Mouse (Mus musculus) olfactory bulb, adult 2 months (tissue): Measurements from ENCODE around the gene Hdgfl2. TPM values are rescaled to one million over a fixed set of nuclear protein-coding genes. Genes with fewer than 3 reads are reported as not detected.

Experiments
- H3K27ac ChIP-seq: fragments of 200-500 bp; 2 replicates; pipeline ENCODE4 v1.5.1; 2012; ENCODE audit warnings: low read depth, low read length; ENCODE audit not compliant: insufficient read depth
- H3K4me1 ChIP-seq: fragments of 200-500 bp; 2 replicates; pipeline ENCODE4 v1.6.1; 2012; ENCODE audit warnings: low read length; ENCODE audit not compliant: control insufficient read depth, insufficient read depth
- H3K4me3 ChIP-seq: fragments of 200-500 bp; 2 replicates; pipeline ENCODE4 v1.5.1; 2012; ENCODE audit warnings: mild to moderate bottlenecking, low read depth, low read length, moderate library complexity; ENCODE audit not compliant: insufficient read depth
- CTCF ChIP-seq: fragments of 200-500 bp; IDR thresholded peaks from 2 replicates; pipeline ENCODE4 v1.5.1; 2012; ENCODE audit warnings: low read depth, mild to moderate bottlenecking, low read length, moderate library complexity; ENCODE audit not compliant: insufficient read depth
- POLR2A ChIP-seq: fragments of 200-500 bp; IDR thresholded peaks from 2 replicates; pipeline ENCODE4 v1.6.1; 2012; ENCODE audit warnings: mild to moderate bottlenecking, low read depth, low read length, moderate library complexity; ENCODE audit not compliant: insufficient read depth
- WGBS: fragments of 180-500 bp; shearing (Covaris S2); methylation state at CpG from one replicate; pipeline ENCODE4 v1.1.7; 2018; 5-methylcytosine and 5-hydroxymethylcytosine counted together
- polyA plus RNA-seq: library from polyadenylated mRNA; stranded (reverse); fragments of >200 nt; gene quantifications from 2 replicates; pipeline ENCODE4 v1.2.4, GENCODE M21; 2012; ENCODE audit warnings: low replicate concordance; ENCODE audit not compliant: missing spikeins, insufficient read depth, insufficient read length

Gene Hdgfl2
- polyA plus RNA-seq, 1 experiment: 483 TPM

DNA sequence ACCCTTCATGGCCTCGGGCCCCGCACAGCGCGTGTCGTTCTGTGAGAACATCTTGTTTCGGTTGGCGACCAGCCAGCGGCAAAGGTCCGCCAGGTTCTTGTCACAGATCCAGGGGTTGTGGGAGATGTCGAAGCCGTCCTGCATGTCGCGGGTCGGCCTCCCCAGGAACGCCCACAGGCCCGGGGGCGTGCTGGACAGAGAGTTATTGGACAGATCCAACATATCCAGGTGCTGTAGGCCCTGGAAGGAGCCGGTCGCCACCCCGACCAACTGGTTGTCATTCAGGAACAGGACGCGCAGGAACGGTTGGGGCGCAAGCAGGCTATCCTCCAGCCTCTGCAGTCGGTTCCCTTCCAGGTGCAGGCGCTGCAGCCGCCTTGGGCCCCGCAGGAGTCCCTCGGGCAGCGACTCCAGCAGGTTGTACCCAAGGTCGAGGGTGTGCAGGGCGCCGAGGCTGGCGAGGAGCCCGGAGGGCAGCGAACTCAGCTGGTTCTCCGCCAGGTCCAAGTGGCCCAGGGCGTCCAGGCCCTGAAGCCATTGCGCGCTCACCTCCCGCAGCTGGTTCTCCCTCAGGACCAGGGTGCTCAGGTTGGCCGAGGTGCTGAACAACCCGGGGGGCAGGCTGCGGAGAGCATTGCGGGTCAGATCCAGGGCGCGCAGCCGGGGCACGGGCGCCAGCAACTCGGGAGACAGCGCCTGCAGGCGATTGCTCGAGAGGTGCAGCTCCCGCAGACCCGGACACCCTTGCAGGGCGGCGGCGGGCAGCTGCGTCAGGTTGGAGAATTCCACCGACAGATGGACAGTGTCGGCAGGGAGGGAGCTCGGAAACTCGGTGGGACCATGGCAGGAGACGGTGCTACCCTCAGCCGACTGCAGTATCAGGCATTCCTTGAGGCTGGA is 40.8 kb downstream of the Hdgfl2 start:
- TF ChIP-seq CTCF (no peak), POLR2A (no peak)

DNA sequence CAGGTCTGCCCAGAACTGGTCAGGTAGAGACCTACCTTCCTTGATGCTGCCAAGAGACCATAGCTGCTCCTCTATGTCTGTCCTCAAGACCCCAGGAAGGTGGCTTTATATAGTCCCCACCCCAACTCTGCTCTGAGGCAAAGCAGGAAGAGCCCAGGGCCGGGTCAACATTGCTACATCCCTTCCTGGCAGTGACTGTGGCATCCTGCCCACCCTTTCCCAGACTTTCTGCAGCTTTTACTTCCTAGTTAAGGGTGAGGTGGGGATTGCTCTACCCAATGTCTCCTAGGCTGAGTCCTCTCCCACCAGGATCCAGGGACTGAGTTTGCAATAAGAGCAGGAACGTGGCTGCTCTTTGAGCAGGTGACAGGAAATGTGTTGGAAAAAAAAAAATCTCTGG is 42.4 kb downstream of the Hdgfl2 start, which contains the start of gene Lrg1:
Gene Lrg1 (minus strand): TSS at position 176 of the 400 bp plus-strand sequence.
- WGBS: 67% methylated on average over 2 of the region's 2 CpGs
- Histone ChIP-seq H3K27ac (no peak within 1 kb of the TSS), H3K4me1 (peaks cover 20% of the 10 kb centered on the region), H3K4me3 (no peak within 1 kb of the TSS)
- no peak for TF ChIP-seq POLR2A
- TF ChIP-seq CTCF: no peak

More for the DNA sequence above, 40.8 kb downstream of the Hdgfl2 start:
- H3K4me3 ChIP-seq: no peak overlapping the region
- H3K4me1 ChIP-seq: peaks cover 20% of the 10 kb centered on the region
- WGBS: 9% methylated on average over 66 of the region's 66 CpGs
- no peak overlapping the region for H3K27ac ChIP-seq

DNA sequence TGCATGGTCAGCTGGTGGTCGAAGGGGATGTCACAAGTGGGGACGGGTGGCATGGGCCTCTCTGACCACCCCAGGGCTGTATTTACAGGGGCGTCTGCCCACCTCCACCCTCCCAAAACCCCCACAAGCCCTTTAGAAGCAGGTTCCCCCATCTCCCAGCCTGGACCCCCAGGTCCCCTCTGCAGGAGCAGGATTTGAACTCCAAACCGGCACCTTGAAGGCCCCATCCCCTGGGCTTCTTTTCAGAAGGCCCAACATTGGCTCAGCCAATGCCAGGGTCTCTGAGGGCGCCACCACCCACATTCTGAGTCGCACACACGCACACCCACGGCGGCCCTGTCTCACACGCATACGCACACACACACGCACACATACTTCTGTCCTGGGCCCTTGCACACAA is 43.7 kb downstream of the Hdgfl2 start:
- no peak for TF ChIP-seq POLR2A
- TF ChIP-seq CTCF: no peak
- Histone ChIP-seq H3K27ac (no peak overlapping the region), H3K4me1 (peaks cover 12% of the 10 kb centered on the region), H3K4me3 (no peak overlapping the region)
- WGBS: 90% methylated on average over 12 of the region's 12 CpGs

DNA sequence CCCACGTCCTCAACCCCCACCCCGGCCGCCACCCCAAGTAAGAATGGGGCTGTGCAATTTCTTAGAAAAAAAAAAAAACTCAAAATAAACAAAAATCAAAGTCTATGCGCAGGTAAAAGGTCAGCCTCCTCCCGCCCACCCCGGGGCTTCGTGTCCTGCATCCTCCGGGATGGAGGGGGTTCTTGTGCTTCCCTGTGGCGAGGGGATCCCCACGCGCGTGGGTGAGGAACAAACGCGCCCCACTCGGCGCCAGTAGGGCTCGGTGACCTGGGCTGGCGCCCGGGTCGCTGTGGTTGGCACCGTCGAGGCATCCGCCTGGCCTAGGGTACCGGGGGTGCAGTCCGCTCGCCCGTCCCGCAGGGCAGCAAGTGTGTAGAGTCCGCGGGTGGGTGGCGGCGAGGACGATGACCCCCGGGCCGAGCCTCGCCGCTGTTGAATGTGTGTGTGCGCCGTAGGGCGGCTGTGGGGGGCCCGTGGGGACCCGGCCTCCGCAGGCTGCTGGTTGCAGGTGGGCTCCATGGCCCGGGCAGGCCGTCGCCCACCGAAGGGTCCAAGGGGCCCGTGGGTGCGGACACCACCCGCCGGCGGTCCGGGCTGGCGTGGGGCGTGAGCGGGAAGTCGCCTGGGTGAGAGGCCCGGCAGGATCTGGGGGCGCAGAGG is 44.4 kb downstream of the Hdgfl2 start:
- peaks cover 12% of the 10 kb centered on the region for H3K4me1 ChIP-seq
- no peak overlapping the region for H3K27ac ChIP-seq
- WGBS: 60% methylated on average over 59 of the region's 59 CpGs
- TF ChIP-seq POLR2A: no peak
- no peak overlapping the region for H3K4me3 ChIP-seq

DNA sequence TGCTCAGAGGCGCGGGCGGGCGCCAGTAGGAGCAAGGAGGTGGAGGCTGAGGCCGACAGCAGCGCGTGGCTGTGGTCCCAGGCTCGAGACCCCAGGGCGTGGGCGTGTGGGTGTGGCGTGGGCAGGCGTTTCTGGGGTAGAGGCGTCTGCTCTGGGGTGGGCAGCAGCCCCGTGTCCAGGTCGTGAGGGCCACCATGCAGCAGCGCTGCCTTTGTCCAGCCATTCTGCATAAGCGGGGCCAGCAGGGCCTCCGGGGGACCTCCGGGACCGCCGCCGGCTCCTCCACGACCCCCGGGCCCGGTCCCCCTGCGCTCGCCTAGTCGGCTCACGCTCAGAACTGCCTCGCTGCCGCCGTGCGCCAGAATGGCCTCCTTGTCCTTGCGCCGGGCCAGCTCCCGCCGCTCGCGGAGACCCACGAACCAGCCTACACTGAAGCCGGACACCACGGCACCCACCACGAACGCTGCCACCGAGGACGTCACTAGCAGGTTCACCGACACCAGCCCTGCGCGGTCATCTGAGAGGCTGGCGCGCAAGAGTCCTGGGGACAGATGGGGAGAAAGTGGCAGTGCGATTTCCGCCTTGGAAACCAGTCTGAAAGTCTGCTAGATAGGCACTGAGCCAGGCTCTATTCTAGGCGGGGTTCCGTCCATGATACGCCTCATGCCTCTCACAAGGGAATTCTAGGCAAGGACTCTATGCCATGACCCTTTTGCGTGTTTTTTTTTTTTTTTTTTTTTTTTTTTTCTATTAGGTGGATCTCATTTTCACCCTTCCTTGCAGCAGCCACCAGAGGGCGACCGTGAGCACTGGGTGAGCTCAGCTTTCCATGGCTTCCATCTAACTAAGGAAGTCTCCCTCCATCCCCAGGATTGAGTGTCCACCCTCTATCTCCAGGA is 45.2 kb downstream of the Hdgfl2 start:
- Histone ChIP-seq H3K4me3 (no peak overlapping the region), H3K27ac (no peak overlapping the region)
- WGBS: 39% methylated on average over 59 of the region's 59 CpGs

DNA sequence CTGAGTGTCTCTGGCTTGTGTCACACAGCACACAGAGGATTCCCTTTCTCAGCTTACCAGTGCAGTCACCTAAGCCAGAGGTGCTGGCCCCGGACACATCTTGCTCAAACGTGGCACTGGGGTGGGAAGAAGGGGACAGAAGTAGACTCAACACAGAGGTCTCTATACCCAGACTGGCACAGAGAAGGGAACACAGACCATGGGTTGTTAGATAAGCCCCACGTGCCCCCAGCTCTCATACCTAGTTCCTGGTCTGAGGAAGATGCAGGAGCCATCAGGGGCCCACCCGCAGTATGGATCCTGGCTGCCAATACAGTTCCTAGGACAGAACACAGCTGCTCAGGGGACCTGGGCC is 45.8 kb downstream of the Hdgfl2 start:
- Histone ChIP-seq H3K27ac (no peak overlapping the region), H3K4me1 (peaks cover 6% of the 10 kb centered on the region), H3K4me3 (no peak overlapping the region)
- 89% methylated on average over 4 of the region's 4 CpGs for WGBS
- TF ChIP-seq POLR2A: no peak
- TF ChIP-seq CTCF: no peak

More for the DNA sequence above, 45.2 kb downstream of the Hdgfl2 start:
- no peak for TF ChIP-seq POLR2A
- TF ChIP-seq CTCF: peak; percentile 51; the same call in 1 of the 2 replicates
- H3K4me1 ChIP-seq: peaks cover 12% of the 10 kb centered on the region

DNA sequence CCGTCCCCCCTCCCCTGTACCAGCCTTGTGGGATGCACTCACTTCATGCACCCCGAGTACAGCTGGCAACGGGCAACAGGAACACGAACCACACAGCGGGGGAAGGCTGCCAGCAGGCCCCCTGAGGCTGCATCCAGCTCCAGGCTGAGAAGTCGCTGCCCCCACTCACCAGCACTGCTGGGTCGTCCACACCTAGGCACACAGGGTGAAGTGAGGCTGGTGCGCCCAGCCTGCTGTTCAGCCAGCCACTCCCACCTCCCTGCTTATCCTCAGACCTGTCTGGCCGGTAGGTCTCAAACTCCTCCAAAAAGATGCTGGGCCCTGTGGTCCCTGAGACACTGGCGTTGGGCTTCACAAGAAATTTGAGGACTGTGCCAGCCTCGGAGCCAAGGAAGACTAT is 46.7 kb downstream of the Hdgfl2 start:
- WGBS: 74% methylated on average over 11 of the region's 11 CpGs
- no peak overlapping the region for H3K27ac ChIP-seq
- H3K4me3 ChIP-seq: no peak overlapping the region
- no peaks in the 10 kb centered on the region for H3K4me1 ChIP-seq
- no peak for TF ChIP-seq POLR2A
- no peak for TF ChIP-seq CTCF

DNA sequence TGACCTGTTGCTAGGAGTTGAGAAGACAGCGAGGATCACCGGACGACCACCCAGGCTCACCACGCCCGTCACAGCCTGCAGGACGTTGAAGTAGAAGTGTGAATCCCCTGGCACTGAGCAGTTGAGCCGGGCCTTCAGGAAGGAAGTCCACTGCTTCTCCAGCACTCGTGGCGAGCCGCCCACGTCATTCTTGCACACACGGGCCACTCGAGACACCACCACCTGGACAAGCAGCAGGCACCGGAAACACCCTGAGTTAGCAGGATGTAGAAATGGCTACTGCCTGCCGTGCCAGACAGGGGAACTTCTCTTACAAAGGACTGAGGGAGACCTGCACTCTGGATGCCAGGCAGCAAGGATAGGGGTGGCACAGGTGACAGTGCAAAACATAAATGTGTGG is 48.8 kb downstream of the Hdgfl2 start:
- TF ChIP-seq CTCF (no peak), POLR2A (no peak)
- Histone ChIP-seq H3K4me1 (peaks cover 5% of the 10 kb centered on the region), H3K27ac (no peak overlapping the region), H3K4me3 (no peak overlapping the region)
- WGBS: 77% methylated on average over 15 of the region's 15 CpGs
